Mouse (Mus musculus) left cerebral cortex, postnatal 4 days (tissue): Measurements from ENCODE around the gene Adgrg7. TPM values are rescaled to one million over a fixed set of nuclear protein-coding genes. Genes with fewer than 3 reads are reported as not detected.

Experiments used
- DNase-seq: peaks from one replicate; pipeline ENCODE4 v3.0.0-alpha.2; 2022
- intact Hi-C: fragments of 180-260 bp; cut with DNase I; formaldehyde crosslinking; loops from one replicate; pipeline ENCODE4 v1.15.1; 2025
- total RNA-seq, 2 experiments: library from RNA; stranded (reverse); gene quantifications; 2 replicates each; pipeline ENCODE4 v1.2.3; 2021

Gene Adgrg7
- total RNA-seq = not detected

DNA sequence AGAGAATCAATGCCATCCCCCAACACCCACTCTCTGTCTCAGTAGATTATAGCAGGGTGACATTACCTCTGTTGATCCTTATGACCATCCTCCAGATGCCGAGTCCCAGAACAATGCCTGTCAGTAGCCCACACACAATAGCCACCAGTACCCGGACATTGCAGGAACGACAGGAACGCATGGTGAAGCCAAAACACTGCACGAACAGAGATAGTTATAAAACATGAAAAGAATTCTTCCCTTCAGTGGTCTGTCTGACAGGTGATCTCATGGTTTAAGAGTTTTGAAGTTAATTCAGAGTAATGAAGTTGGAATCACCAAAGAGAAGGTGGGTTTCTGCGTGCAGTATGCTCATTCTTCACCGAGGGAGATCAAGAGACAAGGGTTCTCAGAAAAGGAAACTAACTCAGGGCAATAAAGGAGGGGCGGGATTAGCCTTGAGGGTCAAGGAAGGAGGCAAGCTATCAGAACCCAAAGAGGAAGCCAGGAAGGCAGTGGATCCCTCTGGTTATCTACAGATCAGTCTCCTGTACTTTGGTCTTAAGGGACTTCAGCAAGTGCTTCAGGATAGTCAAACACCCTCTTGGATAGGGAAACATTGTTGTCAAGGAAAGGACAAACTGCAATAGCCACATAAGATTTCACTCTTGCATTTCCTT lies at the start of gene Adgrg7:
TSS of gene Adgrg7 (minus strand) at position 375 of the 659 bp plus-strand sequence.
- DNase-seq = no peak
- intact Hi-C loops = no loop called here

DNA sequence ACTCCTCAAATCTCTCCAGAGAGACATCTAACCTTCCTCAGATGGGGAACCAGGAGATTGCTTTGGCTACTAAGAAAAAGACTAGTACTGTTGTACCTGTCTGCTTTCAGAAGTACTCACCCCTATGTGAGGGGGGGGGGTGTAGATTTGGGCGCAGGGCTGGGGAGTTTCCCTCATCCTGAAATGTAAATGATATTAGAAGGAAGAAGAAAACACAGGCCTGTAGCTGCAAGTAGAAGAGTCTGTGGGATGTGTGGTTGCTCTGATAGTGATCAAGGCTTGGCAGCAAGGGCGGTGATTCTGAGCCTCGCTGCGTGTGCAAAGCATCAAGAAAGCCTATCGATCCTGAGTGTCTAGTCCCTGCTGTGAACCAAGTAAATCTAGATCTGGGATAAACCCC lies 47.3 kb upstream of the Adgrg7 start:
- intact Hi-C loops = no loop called here
- DNase-seq = no peak

DNA sequence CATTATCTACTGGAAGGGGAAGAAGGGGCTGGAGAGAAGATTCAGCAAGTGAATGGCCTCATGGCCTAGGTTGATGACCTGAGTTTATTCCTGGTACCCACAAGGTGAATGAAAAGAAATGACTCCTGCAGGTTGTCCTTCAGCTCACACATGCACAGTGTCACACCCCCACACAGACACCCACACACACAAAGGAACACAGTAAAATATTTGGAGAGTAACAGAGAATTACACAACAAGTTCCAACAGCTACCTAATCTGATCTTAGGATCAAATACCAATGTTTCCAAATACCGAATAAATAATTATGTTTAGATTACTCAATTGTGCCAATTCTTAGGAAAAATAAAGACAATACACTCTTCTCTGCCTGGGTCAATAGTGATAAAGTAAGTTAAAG lies 37.7 kb upstream of the Adgrg7 start:
- intact Hi-C loops = no loop called here
- DNase-seq = no peak

DNA sequence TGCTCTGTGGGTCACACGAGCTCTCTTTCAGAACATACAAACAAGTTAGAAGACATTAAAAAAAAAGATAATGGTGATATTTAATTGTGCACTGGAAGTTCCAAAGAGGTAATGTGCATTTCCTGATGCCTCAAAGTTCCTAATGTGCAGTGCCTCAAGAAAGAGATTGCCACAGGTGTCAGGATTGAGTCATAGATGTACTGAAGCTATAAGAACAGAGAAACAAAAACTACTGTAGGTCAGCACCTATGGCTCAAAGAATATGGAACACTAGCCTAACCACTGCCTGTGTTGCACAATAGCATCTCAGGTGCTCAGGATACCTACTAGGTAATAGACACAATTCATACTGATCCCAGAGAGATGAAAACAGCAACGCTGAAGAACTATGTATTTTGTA lies 36.3 kb upstream of the Adgrg7 start:
- DNase-seq = no peak
- intact Hi-C loops = no loop called here

DNA sequence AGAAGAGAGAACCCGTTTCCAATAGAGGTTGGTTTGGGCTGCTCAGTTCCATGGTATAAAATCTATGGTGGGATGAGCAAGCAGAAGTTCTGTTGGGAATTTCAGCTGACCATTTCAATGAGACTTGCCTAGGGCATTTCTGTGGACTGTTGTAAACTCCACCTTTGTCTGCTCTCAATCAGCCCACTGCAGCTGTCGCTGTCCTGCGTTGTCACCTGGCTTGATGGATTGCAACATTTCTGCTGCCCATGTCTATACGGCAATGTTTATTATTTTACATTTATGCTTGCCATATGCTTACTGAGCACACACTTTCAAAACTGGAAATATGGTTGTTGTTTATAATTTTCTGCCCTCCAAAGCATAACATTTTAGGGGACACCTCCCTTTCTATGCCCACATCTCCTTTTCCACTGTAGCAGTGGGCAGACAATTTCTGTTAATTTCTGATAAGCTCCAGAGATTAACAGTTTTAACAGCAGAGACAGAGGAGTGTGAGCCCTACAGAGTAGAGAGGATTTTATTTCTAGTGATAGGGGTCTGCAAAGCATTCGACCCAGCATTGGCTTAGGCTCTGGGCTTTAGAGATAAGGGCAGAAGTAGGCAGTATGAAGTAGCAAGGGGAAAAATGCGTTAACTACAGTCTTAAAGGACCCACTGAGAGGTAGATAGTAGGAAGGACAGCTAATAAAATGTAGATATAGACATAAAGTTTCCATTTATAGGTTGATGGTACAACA lies 5.9 kb upstream of the Adgrg7 start:
- intact Hi-C loops = no loop called here
- no peak for DNase-seq

DNA sequence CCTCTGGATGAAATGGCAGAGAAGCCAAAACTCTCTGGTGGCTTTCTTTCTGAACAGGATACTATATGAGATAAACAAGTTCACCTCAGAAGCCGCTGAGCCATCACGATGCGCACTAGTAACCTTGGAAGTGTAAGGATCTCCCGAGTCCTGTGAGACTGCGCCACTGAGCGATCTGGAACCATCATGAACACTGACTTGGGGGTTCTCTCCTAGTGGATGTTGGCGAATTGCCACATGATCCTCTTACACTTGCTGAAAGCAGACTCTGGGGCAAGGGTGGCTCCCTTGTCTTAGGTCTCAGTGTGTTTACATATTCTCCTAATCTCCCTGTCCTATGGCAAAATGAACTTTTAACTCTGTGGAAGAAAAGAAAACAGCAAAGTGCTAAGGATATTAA lies 5.3 kb upstream of the Adgrg7 start:
- intact Hi-C loops = no loop called here
- no peak for DNase-seq

DNA sequence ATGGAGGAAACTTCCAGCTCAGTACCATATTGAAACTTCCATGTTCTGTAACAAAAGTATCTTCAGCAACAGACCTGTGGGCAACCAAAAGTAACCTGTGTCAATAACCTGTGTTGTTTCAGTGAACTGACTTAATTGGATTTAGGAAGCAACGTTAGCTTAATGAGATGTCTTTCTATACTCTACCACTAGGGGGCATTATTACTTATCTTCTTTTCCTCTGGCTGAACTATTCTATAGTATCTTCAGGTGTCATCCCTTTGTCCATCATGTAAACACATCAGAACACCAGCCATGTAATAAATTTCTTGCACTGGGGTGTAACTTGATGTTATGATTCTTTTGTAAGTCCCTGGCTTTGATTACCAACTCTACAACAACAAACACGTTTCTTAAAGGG lies 4.8 kb upstream of the Adgrg7 start:
- intact Hi-C loops = no loop called here
- no peak for DNase-seq

DNA sequence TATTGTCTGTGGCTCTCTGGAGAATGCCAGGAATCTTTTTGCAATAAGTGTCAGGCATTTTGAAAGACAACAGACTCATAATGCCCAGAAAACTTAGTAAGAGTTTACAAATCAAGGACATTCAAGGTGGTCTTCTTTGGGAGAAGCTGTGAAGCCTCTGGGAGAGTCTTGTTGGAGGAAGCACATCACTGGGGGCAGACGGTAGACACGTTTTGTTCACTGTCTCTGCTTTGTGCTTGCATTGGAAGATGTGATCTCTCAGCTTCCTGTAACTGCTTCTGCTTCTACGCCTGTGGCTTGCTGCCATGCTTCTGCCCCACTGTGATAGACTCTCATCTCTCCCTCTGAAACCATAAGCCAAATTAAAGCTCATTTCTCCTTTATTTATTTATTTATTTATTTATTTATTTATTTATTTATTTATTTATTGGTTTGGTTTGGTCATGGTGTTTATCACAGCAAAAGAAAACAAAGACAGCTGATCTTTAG lies 3.9 kb upstream of the Adgrg7 start:
- intact Hi-C loops = no loop called here
- no peak for DNase-seq

DNA sequence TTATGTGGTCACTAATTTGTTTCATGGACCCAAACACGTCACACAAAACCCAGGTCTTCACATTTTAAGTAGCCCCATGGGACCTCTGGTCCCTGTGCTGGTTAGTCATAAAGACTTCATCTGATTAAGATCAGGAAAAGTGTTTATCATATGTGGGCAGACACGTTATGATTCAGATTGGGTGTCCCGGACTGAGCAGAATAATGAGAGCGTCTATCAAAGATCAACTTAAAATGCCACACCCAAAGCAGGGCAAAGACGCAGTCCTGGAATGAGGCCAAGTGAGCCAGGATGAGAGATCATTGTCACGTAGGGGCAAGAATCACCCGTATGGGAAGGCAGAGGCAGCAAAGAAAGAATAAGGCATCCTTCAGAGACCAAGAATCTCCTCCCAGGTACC lies 3.2 kb upstream of the Adgrg7 start:
- intact Hi-C loops = no loop called here
- DNase-seq = no peak

DNA sequence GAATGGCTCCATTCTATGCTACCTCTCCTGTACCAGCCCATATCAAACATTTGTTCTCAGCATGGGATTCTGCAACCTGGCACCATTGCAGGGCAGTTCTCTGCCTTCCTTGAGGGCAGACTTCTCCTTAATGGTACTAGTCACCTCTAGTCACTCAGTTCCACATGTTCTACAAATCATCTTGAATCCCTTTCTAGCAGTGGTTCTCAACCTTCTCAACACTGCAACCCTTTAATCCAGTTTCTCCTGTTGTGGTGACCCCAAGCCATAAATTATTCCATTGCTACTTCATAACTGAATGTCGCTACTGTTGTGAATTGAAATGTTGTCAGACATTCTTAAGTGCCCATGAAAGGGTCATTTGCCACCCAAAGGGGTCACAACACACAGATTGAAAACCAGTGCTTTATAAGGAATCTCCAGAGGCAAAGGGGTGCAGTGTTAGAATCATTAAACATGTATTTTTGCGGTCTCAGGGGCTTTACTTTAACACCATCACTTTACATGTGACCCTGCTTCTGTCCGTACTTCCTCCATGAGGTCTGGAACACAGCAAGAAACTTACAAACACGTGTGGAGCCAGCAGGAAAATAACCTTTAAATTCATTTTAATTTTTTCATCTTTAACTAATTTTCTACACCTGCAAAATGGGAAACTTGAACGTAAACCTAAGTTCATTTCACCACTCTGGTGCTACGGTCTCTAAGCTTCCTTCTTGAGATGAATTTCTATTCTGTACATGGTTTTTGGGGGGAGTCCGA lies 1.1 kb downstream of the Adgrg7 start:
- DNase-seq = no peak
- intact Hi-C loops = no loop called here

DNA sequence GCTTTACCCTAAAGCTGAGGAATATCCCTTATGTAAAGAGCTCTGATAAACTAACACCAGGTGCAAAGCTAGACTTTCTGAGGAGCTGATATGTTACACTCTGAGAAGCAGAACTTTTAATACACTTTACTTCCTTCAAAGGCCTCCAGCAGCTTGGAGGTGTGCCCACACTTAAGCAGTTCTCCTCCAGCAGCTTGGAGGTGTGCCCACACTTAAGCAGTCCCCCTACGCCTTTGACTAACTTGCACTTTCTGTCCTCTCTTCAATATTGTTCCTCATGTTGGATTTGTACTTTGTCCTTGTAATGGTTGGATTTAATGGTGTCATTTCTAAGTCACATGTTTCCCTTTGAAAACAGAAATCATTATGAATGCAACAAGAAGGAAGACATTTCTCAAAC lies 1.9 kb downstream of the Adgrg7 start:
- DNase-seq = no peak
- intact Hi-C loops = no loop called here

DNA sequence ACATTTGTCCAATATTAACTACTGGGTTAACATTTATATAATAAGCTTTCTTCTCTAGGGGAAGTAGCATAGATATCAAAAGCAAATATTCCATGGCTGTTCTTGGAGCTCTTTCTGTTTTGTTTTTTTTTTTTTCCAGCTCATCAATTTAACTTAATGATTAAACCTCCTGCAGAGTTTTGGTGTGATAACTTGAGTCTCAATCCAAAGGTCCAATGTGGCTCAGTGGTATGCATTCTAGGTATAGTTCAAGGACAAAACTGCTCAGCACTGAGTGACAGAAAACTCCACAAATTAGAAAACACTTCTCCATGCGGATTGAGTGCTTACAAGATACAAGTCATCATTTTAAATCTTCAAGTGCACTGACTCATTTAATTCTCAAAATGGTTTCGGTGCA lies 9.7 kb downstream of the Adgrg7 start:
- intact Hi-C loops = no loop called here
- DNase-seq = no peak

DNA sequence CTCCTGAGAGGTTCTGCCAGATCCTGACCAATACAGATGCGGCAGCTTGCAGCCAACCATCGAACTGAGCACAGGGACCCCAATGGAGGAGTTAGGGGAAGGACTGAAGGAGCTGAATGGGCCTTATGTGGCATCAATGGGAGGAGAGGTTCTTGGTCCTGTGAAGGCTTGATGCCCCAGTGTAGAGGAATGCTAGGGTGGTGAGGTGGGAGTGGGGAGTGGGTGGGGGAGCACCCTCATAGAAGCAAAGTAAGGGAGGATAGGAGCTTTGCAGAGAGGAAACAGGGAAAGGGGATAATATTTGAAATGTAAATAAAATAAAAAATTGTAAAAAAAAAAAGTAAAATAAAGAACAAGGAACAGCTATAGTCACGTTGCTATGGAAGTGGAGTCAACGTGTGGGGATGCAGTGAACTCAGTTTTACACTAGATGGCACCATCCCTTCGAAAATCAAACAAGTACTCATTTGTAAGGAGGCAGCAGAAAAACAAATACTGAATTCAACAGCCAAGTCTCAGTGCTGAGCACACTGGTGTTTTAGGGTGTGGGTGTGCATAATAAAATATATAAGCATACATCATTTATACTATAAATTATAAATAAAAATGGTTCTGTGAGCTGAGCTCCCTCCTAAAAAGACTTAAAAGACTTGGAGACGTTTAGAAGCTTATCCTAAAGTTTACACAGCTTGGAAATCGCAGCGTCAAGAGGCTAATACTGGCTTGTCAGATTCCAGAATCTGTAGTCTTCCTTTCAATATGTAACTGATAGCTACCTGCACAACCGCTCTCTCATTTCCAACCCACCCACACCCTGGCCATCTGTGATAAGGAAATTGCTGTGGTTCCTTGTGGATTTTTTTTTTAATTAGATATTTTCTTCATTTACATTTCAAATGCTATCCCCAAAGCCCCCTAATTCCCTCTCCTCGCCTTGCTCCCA lies 24.2 kb downstream of the Adgrg7 start:
- peak; percentile 8 for DNase-seq
- intact Hi-C loops = loop anchor here (2.0 to 10.0 kb wide), 3 partner anchors 149 to 823 kb away; no protein-coding TSS in a partner anchor

DNA sequence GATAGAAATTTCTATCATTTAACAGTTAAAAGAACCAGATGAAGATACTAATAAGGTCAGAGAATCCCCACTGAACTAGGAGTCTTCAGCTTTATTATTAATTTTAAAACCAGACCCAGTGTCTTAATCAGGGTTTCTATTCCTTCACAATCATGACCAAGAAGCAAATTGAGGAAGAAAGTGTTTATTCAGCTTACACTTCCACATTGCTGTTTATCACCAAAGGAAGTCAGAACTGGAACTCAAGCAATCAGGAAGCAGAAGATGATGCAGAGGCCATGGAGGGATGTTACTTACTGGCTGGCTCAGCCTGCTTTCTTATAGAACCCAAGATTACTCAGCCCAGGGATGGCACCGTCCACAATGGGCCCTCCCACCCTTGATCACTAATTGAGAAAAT lies 66.6 kb downstream of the Adgrg7 start:
- no peak for DNase-seq
- intact Hi-C loops = no loop called here

DNA sequence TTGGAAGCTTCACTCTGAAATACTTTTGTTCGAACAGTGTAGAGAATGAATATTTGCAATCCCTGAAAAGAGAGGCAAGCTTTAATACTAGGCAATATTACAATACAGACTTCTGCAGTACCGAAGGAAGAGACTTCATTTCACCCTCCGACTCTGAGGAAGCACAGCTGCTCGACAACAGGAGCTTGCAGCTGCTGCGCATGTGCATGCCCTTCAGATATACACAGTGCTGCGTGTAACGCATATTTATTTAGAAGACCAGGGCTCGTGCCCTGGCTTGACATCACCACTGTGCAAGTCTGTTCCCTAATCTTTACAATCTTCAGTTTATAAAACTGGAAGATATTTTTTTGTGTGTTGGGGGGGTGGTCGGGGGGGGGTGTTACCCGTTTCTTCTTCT lies 70.7 kb downstream of the Adgrg7 start:
- intact Hi-C loops = no loop called here
- no peak for DNase-seq

DNA sequence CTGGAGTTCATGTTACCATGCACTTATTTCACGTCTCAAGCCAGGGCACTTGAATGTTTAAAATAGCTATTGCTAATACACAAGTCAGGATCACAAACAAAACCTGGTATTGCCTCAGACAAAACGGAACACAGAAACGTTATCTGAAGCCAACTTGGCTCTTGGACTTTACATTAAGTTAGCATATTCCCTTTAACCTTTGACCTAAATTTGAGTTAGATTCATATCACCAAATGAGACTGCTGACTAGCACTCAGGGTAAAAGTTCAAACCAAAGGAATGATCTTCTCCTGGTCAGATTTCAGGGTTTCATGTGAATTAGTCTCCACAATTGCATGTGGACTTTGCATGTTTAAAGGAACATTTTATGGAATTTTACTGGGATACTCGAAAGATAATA lies 73.3 kb downstream of the Adgrg7 start:
- intact Hi-C loops = no loop called here
- DNase-seq = no peak

DNA sequence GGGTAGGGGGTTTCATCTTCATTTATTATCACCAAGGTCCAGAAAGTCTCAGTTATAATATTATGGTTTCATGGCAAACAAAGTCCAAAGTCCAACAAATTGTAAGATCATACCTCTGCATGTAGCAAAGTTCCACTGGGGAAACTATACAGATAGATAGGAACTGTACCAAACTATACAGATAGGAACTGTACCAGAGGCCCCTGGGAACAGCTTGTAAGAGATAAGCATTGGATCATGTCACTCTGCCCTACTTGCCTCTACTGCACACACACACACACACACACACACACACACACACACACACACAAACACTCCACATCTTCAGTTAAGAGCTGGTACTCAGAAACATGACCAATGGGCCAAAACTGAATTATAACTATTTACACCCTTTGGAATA lies 76.6 kb downstream of the Adgrg7 start:
- intact Hi-C loops = no loop called here
- DNase-seq = no peak

DNA sequence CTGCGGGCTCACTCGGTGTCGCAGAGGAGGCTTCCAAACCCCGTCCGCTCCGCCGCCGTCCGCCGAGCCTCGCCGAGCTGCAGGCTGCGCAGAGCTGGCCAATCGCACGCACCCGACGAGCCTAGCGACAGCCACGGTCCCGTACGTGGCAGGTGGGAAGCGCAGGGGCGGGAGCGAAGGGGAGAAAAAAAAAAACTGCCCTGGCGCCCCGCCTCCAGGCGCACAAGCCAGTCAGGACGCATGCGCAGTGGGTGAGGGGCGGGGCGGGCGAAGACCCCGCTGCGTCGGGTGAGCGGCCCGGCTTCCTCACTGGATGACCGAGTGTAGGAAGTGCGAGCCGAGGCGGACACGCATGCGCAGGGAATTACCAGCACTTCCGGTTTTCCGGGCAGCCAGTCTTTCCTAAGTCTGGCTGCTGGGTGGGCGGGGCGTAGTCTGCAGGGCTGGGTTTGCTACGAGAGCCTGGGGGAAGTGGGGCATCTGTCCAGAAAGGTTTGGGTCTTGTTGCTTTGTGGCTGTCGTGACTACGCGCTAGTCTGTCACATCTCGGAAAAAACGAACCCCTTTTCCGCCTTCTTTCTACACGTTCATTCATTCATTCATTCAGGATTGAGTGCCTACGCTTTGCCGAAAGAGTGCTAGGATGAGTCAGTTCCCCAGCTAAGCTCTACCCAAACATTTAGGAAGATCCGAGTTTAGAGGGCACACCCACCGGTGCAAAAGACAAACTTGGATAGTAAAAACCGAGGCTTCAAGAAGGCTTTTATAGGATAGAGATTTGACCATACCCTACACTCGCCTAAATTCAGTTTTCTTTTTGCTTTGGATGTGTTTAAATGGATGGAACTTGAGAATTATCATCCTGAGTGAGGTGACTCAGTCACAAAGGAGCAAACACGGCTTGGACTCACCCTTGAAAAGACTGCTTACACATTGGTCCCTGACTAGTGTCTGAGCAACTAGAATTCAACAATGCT lies 78.1 kb downstream of the Adgrg7 start, which contains the start of gene Tfg:
TSS of gene Tfg (minus strand) at position 227 of the 977 bp plus-strand sequence.
- intact Hi-C loops = no loop called here
- peak; percentile 100 for DNase-seq

DNA sequence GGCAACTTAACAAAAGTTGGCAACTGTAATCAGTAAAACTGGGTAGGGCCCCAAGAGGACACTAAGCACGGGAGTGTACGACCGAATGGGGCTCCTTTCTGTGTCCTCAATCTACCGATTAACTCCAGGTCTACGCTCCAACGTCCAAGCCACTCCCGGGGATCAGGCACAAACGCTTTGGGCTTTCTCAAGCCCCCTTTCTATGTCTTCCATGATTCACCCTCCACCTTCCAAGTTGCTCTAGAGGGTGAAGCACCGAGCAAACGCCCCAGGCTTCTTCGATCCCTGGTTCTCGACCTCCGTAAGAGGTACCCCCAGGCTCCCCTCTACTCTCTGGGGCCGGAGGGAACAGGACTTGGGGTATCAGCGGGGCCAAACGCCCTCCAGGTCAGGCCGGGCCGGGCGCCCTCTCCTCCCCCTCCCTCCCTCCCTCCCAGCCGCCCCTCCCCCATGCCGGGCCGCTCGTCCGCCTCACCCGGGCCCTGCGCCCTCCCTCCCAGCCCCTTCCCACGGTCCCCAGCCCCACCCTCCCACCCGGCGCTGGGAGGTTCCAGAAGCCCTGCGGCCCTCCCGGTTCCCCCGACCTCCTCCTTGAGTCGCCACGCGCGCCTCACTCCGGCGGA lies 79.0 kb downstream of the Adgrg7 start:
- intact Hi-C loops = no loop called here
- DNase-seq = no peak
